Mouse (Mus musculus): ENCODE data around the gene Prune1. TPM values are rescaled to one million over a fixed set of nuclear protein-coding genes. Genes with fewer than 3 reads are reported as not detected.

Prune1 gene
- 11.6 and 14.5 TPM in 2 replicates for polyA plus RNA-seq (2015; fragmentation: Nextera tagmentation; extraction: Ambion mirVana)

- Histone ChIP-seq H3K4me1 (ENCODE audit: insufficient read depth, low read depth, low read length) (peaks cover 16% of the 10 kb centered on the region; the same call in 1 of the 2 replicates), H3K36me3 (ENCODE audit: insufficient read depth, low read length) (no peaks in the 10 kb centered on the region), H3K4me2 (replicated peaks; ENCODE audit: low read depth, low read length) (peak within 1 kb of the TSS; percentile 74), H3K9ac (replicated peaks; ENCODE audit: low read depth) (peak within 1 kb of the TSS; percentile 86), H3K27ac (ENCODE audit: low read length) (peak within 1 kb of the TSS; percentile 99), H3K9me3 (ENCODE audit: low read length) (no peaks in the 10 kb centered on the region), H3K27me3 (replicated peaks; ENCODE audit: insufficient read depth, low read length) (no peaks in the 10 kb centered on the region), H3K4me3 (ENCODE audit: low read depth, low read length) (peak within 1 kb of the TSS; percentile 77)
- peak; percentile 88 for ATAC-seq
- peak; percentile 56 for TF ChIP-seq CTCF (IDR thresholded peaks at IDR 0.05)
- no peak for TF ChIP-seq EP300 (IDR thresholded peaks at IDR 0.05)
- WGBS = 2% methylated on average over 53 of the region's 53 CpGs
- peak; percentile 99 for DNase-seq (ENCODE audit: low spot score)
Measured at GRCm38 (mm10) chr3:95281216-95282126, at the start of gene Prune1, which contains the start of gene Mindy1. TSS of gene Prune1 (minus strand) at chr3:95282076. TSS of gene Mindy1 (plus strand) at chr3:95281345.

- 50% methylated on average over 1 of the region's 1 CpGs for WGBS
- peaks cover 18% of the 10 kb centered on the region; the same call in 1 of the 2 replicates for H3K36me3 ChIP-seq (ENCODE audit: insufficient read depth, low read length)
- no peak overlapping the region for H3K27ac ChIP-seq (ENCODE audit: low read length)
- H3K9ac ChIP-seq (replicated peaks; ENCODE audit: low read depth) = no peak overlapping the region
- H3K4me2 ChIP-seq (replicated peaks; ENCODE audit: low read depth, low read length) = no peak overlapping the region
- no peaks in the 10 kb centered on the region for H3K9me3 ChIP-seq (ENCODE audit: low read length)
- no peak for DNase-seq (ENCODE audit: low spot score)
- no peak overlapping the region for H3K4me3 ChIP-seq (ENCODE audit: low read depth, low read length)
- no peak for ATAC-seq
- H3K4me1 ChIP-seq (ENCODE audit: insufficient read depth, low read depth, low read length) = no peaks in the 10 kb centered on the region
- TF ChIP-seq EP300 (IDR thresholded peaks at IDR 0.05) (no peak), CTCF (IDR thresholded peaks at IDR 0.05) (no peak)
- H3K27me3 ChIP-seq (replicated peaks; ENCODE audit: insufficient read depth, low read length) = no peaks in the 10 kb centered on the region
Measured at GRCm38 (mm10) chr3:95331528-95331927, 49.7 kb upstream of the Prune1 start.

GRCm38 (mm10) chr3:95328803-95329404, 47.0 kb upstream of the Prune1 start:
- Histone ChIP-seq H3K36me3 (ENCODE audit: insufficient read depth, low read length) (peaks cover 35% of the 10 kb centered on the region), H3K4me2 (replicated peaks; ENCODE audit: low read depth, low read length) (no peak overlapping the region), H3K27ac (ENCODE audit: low read length) (no peak overlapping the region), H3K4me1 (ENCODE audit: insufficient read depth, low read depth, low read length) (no peaks in the 10 kb centered on the region), H3K4me3 (ENCODE audit: low read depth, low read length) (no peak overlapping the region), H3K27me3 (replicated peaks; ENCODE audit: insufficient read depth, low read length) (no peaks in the 10 kb centered on the region), H3K9me3 (ENCODE audit: low read length) (no peaks in the 10 kb centered on the region), H3K9ac (replicated peaks; ENCODE audit: low read depth) (no peak overlapping the region)
- no peak for ATAC-seq
- DNase-seq (ENCODE audit: low spot score) = no peak
- WGBS = 82% methylated on average over 1 of the region's 1 CpGs
- TF ChIP-seq CTCF (IDR thresholded peaks at IDR 0.05) (no peak), EP300 (IDR thresholded peaks at IDR 0.05) (no peak)

- no peak overlapping the region for H3K9ac ChIP-seq (replicated peaks; ENCODE audit: low read depth)
- DNase-seq (ENCODE audit: low spot score) (peak; percentile 41), ATAC-seq (peak; percentile 23; the same call in 1 of the 2 replicates)
- H3K4me3 ChIP-seq (ENCODE audit: low read depth, low read length) = no peak overlapping the region
- no peaks in the 10 kb centered on the region for H3K9me3 ChIP-seq (ENCODE audit: low read length)
- H3K4me2 ChIP-seq (replicated peaks; ENCODE audit: low read depth, low read length) = no peak overlapping the region
- TF ChIP-seq EP300 (IDR thresholded peaks at IDR 0.05) = no peak
- TF ChIP-seq CTCF (IDR thresholded peaks at IDR 0.05) = peak; percentile 65
- peaks cover 67% of the 10 kb centered on the region for H3K36me3 ChIP-seq (ENCODE audit: insufficient read depth, low read length)
- 85% methylated on average over 6 of the region's 6 CpGs for WGBS
- H3K4me1 ChIP-seq (ENCODE audit: insufficient read depth, low read depth, low read length) = no peaks in the 10 kb centered on the region
- H3K27ac ChIP-seq (ENCODE audit: low read length) = no peak overlapping the region
- H3K27me3 ChIP-seq (replicated peaks; ENCODE audit: insufficient read depth, low read length) = no peaks in the 10 kb centered on the region
Measured at GRCm38 (mm10) chr3:95324454-95325144, 42.7 kb upstream of the Prune1 start.

- peaks cover 66% of the 10 kb centered on the region for H3K36me3 ChIP-seq (ENCODE audit: insufficient read depth, low read length)
- no peak for ATAC-seq
- H3K9ac ChIP-seq (replicated peaks; ENCODE audit: low read depth) = no peak overlapping the region
- no peaks in the 10 kb centered on the region for H3K27me3 ChIP-seq (replicated peaks; ENCODE audit: insufficient read depth, low read length)
- no peak for DNase-seq (ENCODE audit: low spot score)
- 85% methylated on average over 3 of the region's 3 CpGs for WGBS
- H3K27ac ChIP-seq (ENCODE audit: low read length) = no peak overlapping the region
- no peaks in the 10 kb centered on the region for H3K9me3 ChIP-seq (ENCODE audit: low read length)
- no peak overlapping the region for H3K4me2 ChIP-seq (replicated peaks; ENCODE audit: low read depth, low read length)
- H3K4me1 ChIP-seq (ENCODE audit: insufficient read depth, low read depth, low read length) = no peaks in the 10 kb centered on the region
- TF ChIP-seq EP300 (IDR thresholded peaks at IDR 0.05) = no peak
- TF ChIP-seq CTCF (IDR thresholded peaks at IDR 0.05) = no peak
- no peak overlapping the region for H3K4me3 ChIP-seq (ENCODE audit: low read depth, low read length)
Measured at GRCm38 (mm10) chr3:95323429-95323828, 41.6 kb upstream of the Prune1 start.

All from lung, postnatal 0 days (tissue).